Mouse (Mus musculus): ENCODE results near the gene Wnk4. TPM values are rescaled to one million over a fixed set of nuclear protein-coding genes. Genes with fewer than 3 reads are reported as not detected.
A peak's percentile ranks its signal among the peaks of the same experiment; 100 is the strongest.

Gene Wnk4
- polyA plus RNA-seq, 1 experiment from 2014 or later: 27.2 TPM

DNA sequence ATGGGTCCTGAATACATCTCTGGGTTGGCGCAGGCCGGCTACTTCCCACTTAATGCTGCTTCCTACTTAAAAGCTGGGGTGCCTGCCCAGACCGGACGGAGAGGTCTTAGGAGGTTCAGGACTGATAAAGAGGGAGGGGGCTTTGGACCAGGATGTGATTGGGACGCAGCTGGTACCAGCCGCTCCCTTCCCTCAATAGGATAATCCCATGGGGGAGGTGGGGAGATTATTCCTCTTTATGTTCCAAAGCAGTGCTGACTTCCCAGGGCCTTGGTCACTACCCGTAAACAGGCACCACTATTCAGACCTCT, 13.7 kb upstream of the Wnk4 start:
- peak overlapping the region; percentile 59 for H3K9ac ChIP-seq
- peak overlapping the region; percentile 77 for H3K27ac ChIP-seq
- peaks cover 47% of the 10 kb centered on the region for H3K4me1 ChIP-seq
- no peaks in the 10 kb centered on the region for H3K9me3 ChIP-seq (replicated peaks)
- ATAC-seq (replicated peaks; ENCODE audit: low FRiP score): no peak
- H3K36me3 ChIP-seq: no peaks in the 10 kb centered on the region
- 8% methylated on average over 7 of the region's 7 CpGs for WGBS
- H3K4me3 ChIP-seq (replicated peaks): peak overlapping the region; percentile 57
- H3K27me3 ChIP-seq: no peaks in the 10 kb centered on the region
- peak overlapping the region; percentile 75 for H3K4me2 ChIP-seq

DNA sequence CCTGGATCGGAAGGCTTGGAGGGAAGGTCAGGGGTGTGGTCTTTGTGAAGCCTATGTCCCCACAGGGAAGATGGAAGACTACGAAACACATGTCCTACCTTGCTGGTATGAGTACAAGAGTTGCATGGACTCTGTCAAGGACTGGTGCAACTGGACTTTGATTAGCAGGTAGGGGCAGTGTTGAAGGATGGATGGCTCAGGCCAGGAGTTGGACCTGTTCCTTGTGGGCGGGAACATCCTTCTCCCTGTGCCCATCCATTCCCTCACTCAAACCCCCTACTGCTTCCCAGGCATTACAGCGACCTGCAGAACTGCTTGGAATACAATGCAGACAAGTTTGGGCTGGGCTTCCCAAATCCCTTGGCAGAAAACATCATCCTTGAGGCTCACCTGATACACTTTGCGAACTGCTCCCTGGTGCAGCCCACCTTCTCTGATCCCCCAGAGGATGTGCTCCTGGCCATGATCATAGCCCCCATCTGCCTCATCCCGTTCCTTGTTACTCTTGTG, 12.8 kb upstream of the Wnk4 start:
- H3K9me3 ChIP-seq (replicated peaks): no peaks in the 10 kb centered on the region
- H3K9ac ChIP-seq: peak overlapping the region; percentile 0; the same call in 1 of the 2 replicates
- H3K36me3 ChIP-seq: no peaks in the 10 kb centered on the region
- H3K27ac ChIP-seq: peak overlapping the region; percentile 77
- 82% methylated on average over 6 of the region's 6 CpGs for WGBS
- peak overlapping the region; percentile 57 for H3K4me3 ChIP-seq (replicated peaks)
- peaks cover 52% of the 10 kb centered on the region for H3K4me1 ChIP-seq
- H3K4me2 ChIP-seq: peak overlapping the region; percentile 75
- ATAC-seq (replicated peaks; ENCODE audit: low FRiP score): no peak
- H3K27me3 ChIP-seq: no peaks in the 10 kb centered on the region

DNA sequence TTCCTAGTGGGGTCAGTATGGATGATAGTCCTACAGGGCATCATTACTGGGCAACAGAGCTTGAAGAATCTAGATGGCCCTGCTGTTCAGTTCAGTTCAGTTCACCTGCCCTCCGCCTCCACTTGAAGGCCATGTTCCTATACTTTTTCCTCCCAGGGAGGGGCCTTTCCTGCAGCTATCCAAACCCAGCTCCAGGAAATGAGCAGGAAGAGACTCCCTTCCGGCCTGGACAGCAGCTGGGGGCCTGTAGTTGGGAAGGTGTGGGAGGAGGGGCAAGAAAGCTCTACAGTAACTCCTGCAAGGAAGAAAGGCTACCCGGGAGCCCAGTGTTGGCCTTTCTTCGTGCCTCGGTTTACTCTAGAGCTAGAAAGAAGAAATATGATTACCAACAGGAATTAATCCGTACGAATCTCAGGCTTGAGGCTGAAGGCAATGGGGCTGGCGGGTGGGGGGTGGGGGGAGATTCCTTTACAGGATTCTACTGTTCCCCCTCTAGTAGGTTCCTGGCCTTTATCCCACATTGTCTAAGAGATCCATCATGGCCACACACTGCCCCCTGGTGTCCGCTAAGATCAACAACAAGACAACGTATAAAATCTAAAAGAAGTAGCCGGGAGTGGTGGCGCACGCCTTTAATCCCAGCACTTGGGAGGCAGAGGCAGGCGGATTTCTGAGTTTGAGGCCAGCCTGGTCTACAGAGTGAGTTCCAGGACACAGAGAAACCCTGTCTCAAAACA, 11.9 kb upstream of the Wnk4 start:
- Histone ChIP-seq H3K27ac (peak overlapping the region; percentile 77), H3K9ac (peak overlapping the region; percentile 0; the same call in 1 of the 2 replicates), H3K27me3 (no peaks in the 10 kb centered on the region), H3K4me2 (peak overlapping the region; percentile 75), H3K4me3 (replicated peaks) (peak overlapping the region; percentile 57), H3K9me3 (replicated peaks) (no peaks in the 10 kb centered on the region), H3K36me3 (no peaks in the 10 kb centered on the region), H3K4me1 (peaks cover 58% of the 10 kb centered on the region)
- ATAC-seq (replicated peaks; ENCODE audit: low FRiP score): peak; percentile 27; the same call in 1 of the 2 replicates
- WGBS: 21% methylated on average over 14 of the region's 14 CpGs

DNA sequence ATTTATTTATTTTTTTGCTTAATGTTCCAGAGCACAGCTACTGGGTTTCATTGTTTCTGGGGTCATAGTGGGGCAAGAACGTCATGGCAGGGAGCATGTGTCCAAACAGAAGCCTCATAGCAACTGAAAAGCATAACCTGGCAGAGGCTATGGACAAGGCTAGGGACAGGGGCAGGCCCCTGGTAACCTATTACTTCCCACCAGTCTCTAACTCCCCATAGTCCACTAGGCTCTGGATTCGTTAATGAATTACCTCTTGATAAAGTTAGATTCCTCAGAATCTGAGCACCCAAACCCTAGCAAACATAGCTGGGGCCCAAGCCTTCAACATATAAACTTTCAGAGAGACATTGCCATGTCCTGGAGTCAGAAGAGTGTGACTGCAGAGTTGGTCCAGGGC, 9.3 kb upstream of the Wnk4 start:
- H3K27ac ChIP-seq: peak overlapping the region; percentile 62
- H3K9me3 ChIP-seq (replicated peaks): no peaks in the 10 kb centered on the region
- peaks cover 48% of the 10 kb centered on the region for H3K4me1 ChIP-seq
- H3K4me2 ChIP-seq: no peak overlapping the region
- no peak overlapping the region for H3K4me3 ChIP-seq (replicated peaks)
- H3K27me3 ChIP-seq: no peaks in the 10 kb centered on the region
- WGBS: 59% methylated on average over 2 of the region's 2 CpGs
- no peak overlapping the region for H3K9ac ChIP-seq
- no peak for ATAC-seq (replicated peaks; ENCODE audit: low FRiP score)
- peaks cover 4% of the 10 kb centered on the region for H3K36me3 ChIP-seq

DNA sequence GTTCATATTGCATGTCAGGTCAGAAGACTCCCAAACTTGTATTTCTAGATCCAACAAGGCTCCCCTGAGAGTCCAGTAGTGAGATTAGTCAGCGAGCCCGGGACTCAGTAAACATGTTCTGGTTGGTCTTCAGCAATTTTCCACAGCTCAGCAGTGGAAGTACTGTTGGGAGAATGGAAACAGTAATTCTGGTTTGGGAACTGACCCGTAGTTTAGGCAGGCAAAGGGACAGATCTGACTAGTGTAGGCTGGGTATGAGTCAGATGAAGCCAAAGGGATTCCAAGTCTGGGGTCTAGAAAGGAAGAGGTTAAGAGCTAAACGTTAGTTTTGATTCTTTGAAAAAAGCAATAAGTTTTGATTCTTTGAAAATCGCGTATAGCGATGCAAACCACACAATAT, 7.4 kb upstream of the Wnk4 start:
- Histone ChIP-seq H3K4me3 (replicated peaks) (peak overlapping the region; percentile 92), H3K4me1 (peaks cover 46% of the 10 kb centered on the region), H3K4me2 (peak overlapping the region; percentile 91), H3K27ac (peak overlapping the region; percentile 97), H3K9ac (peak overlapping the region; percentile 96), H3K9me3 (replicated peaks) (no peaks in the 10 kb centered on the region), H3K27me3 (no peaks in the 10 kb centered on the region), H3K36me3 (peaks cover 22% of the 10 kb centered on the region)
- no peak for ATAC-seq (replicated peaks; ENCODE audit: low FRiP score)
- WGBS: 11% methylated on average over 7 of the region's 7 CpGs

DNA sequence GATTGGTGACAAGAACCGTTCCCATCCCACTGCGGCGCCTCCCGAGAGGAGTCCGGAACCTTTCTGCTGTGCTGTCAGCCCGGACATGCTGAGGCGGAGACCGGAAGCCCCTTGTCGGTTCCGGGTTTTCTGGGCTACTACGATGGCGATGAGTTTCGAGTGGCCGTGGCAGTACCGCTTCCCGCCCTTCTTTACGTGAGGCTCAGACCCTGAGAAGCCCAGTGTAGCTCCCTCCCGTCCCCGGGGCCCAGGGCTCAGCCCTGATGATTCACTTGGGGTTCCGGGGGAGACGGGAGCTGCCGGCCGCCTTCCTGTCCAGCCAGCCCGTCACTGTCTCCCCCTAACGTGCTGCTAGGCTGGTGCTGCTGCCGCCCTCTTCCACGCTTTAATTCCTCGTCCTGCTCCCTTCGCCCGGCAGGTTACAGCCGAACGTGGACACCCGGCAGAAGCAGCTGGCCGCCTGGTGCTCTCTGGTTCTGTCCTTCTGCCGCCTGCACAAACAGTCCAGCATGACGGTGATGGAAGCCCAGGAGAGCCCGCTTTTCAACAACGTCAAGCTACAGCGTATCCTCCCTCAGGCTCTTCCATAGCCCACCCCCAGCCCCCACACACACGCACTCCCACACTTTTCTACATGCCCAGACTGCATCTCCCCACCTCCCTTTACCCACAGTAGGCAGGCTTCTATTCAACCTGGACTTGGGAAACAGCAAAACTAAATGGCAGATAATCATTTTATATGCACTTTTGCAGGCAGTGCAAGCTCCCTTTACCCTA, 6.6 kb upstream of the Wnk4 start, which contains the start of gene Vps25:
Vps25 (plus strand) TSS at position 95 of the 777 bp plus-strand sequence.
- WGBS: under 1% methylated on average over 40 of the region's 40 CpGs
- Histone ChIP-seq H3K36me3 (peaks cover 25% of the 10 kb centered on the region), H3K27ac (peak within 1 kb of the TSS; percentile 97), H3K4me2 (peak within 1 kb of the TSS; percentile 91), H3K27me3 (no peaks in the 10 kb centered on the region), H3K4me3 (replicated peaks) (peak within 1 kb of the TSS; percentile 92), H3K9ac (peak within 1 kb of the TSS; percentile 96), H3K9me3 (replicated peaks) (no peaks in the 10 kb centered on the region), H3K4me1 (peaks cover 48% of the 10 kb centered on the region)
- peak; percentile 73 for ATAC-seq (replicated peaks; ENCODE audit: low FRiP score)

DNA sequence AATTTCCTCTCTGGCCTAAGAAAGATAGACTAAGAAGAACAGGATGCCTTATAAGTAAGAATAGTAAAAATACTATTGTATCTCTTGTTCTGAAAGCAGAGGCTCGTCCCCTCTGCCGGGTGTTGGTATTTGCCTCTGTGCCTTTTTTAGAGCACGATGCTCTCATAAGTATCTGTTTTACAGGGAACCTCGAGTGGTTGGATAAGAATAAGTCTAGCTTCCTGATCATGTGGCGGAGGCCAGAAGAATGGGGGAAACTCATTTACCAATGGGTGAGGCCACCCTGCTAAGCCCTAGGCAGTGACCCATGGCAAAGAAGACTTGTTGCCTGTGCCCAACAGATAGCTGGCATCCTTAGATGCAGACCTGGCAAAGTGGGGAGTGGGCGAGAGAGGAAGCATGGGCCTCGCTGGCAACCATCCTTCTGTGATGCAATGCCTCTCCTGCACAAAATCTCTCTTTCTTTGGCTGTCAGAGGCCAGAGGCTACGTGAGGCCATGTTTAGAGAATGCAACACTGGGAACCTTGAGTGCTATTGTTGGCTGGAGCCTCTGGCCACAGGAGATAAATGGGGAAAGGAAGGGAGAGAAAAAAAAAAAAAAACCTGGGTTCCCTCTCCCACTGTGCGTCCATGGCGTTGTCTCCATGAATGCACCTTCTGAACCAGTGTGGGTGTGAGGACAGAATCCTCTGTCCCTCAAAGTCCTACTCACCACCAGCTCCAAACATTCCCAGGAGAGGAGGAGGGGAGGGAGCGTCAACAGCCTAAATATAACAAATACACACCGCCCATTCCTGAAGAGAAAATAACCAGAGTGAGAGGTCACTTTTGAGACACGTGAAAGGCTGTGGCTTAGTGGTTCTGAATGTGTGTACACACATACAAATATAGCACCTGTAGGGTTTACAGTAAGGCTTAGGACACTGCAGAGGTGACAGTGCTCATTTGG, 4.3 kb upstream of the Wnk4 start:
- Histone ChIP-seq H3K4me1 (peaks cover 64% of the 10 kb centered on the region), H3K27me3 (no peaks in the 10 kb centered on the region), H3K4me3 (replicated peaks) (no peak overlapping the region), H3K9ac (no peak overlapping the region), H3K4me2 (no peak overlapping the region), H3K36me3 (peaks cover 25% of the 10 kb centered on the region), H3K27ac (no peak overlapping the region), H3K9me3 (replicated peaks) (no peaks in the 10 kb centered on the region)
- no peak for ATAC-seq (replicated peaks; ENCODE audit: low FRiP score)
- WGBS: 87% methylated on average over 13 of the region's 13 CpGs

DNA sequence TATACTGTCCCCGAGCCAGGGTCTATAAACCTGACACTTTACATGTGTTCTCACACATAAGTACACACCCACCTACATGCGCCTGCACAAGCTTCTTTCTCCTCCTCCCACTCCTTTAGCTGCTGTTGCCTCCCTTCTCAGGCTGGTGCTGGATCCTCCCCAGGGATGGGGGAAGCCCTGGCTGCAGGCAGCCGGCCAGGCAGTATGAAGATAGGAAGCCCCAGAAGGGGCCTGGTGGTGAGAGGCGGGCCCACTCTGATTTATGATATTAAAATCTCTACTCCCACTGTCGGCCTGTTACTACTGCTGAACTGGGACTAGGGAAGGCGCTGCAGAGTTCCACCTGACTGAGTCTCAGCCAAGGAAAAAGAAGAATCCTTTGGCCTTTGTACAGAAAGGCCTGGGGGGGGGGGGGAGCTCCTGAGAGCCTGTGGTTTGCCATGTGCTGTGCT, 1.1 kb upstream of the Wnk4 start:
- H3K36me3 ChIP-seq: peaks cover 25% of the 10 kb centered on the region
- peak overlapping the region; percentile 68 for H3K4me3 ChIP-seq (replicated peaks)
- H3K4me1 ChIP-seq: peaks cover 75% of the 10 kb centered on the region
- H3K27me3 ChIP-seq: peaks cover 17% of the 10 kb centered on the region
- peak; percentile 73 for ATAC-seq (replicated peaks; ENCODE audit: low FRiP score)
- no peaks in the 10 kb centered on the region for H3K9me3 ChIP-seq (replicated peaks)
- 12% methylated on average over 6 of the region's 6 CpGs for WGBS
- H3K27ac ChIP-seq: peak overlapping the region; percentile 97
- peak overlapping the region; percentile 93 for H3K4me2 ChIP-seq
- H3K9ac ChIP-seq: peak overlapping the region; percentile 78

DNA sequence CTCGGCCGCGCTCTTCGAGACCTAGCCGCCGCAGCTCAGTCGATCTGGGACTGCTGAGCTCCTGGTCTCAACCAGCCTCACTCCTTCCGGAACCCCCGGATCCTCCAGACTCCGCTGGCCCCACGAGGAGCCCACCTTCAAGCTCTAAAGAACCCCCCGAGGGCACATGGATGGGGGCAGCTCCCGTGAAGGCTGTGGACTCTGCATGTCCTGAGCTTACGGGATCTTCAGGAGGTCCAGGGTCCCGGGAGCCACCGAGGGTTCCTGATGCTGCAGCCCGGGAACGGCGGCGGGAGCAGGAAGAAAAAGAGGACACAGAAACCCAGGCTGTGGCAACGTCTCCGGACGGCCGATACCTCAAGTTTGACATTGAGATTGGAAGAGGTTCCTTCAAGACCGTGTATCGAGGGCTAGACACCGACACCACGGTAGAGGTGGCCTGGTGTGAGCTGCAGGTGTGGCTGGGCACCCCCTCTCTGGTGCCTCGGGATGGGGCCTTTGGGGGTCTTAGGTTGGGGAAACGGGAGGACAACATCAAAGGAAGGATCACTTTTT, 536 bp downstream of the Wnk4 start:
- peaks cover 28% of the 10 kb centered on the region for H3K27me3 ChIP-seq
- H3K4me1 ChIP-seq: peaks cover 81% of the 10 kb centered on the region
- H3K4me3 ChIP-seq (replicated peaks): peak overlapping the region; percentile 68
- no peak for ATAC-seq (replicated peaks; ENCODE audit: low FRiP score)
- H3K36me3 ChIP-seq: peaks cover 22% of the 10 kb centered on the region
- H3K4me2 ChIP-seq: peak overlapping the region; percentile 93
- H3K9ac ChIP-seq: peak overlapping the region; percentile 78
- peak overlapping the region; percentile 97 for H3K27ac ChIP-seq
- WGBS: 1% methylated on average over 30 of the region's 30 CpGs
- H3K9me3 ChIP-seq (replicated peaks): no peaks in the 10 kb centered on the region

DNA sequence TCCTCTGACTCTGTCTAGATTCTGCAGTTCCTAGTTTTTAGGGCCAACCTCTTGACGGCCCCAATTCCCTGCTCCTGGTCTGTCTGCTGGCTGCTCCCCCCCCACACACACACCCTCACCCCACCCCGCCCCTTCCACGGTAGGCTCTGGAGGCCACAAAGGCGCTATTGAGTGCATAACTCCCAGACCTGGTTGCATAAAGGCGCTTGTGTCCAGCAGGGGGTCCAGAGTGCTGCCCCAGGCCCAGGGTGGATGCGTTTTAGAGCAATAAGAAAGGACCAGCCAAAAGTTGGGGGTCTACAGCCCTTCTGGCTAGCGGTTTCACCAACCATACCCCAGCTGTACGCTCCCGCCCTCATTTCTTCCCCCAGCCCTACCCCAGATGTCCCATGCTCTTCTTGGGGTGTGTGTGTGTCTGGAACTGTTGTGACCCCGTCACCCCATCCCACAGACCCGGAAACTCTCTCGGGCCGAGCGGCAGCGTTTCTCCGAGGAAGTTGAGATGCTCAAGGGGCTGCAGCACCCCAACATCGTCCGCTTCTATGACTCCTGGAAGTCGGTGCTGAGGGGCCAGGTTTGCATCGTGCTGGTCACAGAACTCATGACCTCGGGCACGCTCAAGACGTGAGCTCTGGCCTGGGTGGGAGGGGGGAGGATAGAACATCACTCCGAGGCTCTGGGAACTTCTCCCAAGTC, 2.1 kb downstream of the Wnk4 start:
- no peak overlapping the region for H3K27ac ChIP-seq

More for the DNA sequence above, 2.1 kb downstream of the Wnk4 start:
- WGBS: 3% methylated on average over 24 of the region's 24 CpGs
- Histone ChIP-seq H3K4me1 (peaks cover 77% of the 10 kb centered on the region), H3K4me3 (replicated peaks) (peak overlapping the region; percentile 68), H3K27me3 (peaks cover 37% of the 10 kb centered on the region), H3K9me3 (replicated peaks) (no peaks in the 10 kb centered on the region), H3K9ac (peak overlapping the region; percentile 47), H3K4me2 (peak overlapping the region; percentile 93), H3K36me3 (peaks cover 12% of the 10 kb centered on the region)
- ATAC-seq (replicated peaks; ENCODE audit: low FRiP score): no peak
